Mouse (Mus musculus) thymus, adult 18-20 months (tissue): ENCODE data around the gene Olfr70.

Source experiments
- DNase-seq, 2 experiments: peaks; one replicate each; pipeline ENCODE4 v3.0.0; 2022; ENCODE audit warnings: mixed read lengths in 2 of 2

Olfr70 gene

DNA sequence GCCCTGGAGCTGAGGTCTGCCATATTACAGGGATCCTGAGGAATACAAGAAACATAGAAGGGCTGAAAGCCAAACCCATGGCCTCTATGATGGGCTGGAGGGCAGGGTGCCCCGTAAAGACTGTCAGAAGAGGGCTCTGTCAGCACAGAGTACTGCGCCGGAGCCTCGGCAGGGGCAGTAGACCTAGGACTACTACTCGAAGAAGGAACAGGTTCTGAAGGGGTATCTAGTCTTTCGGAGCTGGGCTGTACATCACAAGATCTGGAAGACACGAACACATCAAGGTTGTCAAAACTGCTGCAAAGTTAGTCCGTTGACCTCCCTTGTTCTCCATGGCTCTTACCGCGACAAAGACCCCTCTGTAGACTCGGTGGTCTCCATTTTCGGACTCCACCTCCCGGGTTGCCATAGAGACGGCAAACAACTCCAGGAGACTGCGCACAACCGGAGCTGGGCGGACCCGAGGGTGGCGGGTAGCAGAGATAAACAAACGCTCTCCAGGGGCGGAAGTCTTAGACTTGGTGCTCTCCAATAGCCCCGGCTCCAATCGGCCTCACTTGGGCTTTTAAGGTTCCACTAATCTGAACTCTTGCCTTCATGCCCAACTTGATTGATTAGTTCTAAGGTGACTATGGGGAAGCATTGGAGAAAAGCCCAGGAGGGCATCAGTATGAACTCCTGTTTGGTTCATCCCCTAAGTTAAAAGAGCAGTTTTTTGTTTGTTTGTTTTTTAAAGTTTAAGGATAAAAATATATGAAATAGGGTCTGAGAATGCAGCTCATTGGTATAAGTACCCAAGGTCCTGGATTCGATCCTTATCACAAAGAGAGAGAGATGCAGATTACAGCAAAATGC lies 47.2 kb downstream of the Olfr70 start, which contains the start of gene Spag8:
Gene Spag8 (minus strand): TSS at position 434 of the 855 bp plus-strand sequence.
- DNase-seq, result peak in 1 of 2 experiments; percentile 30

DNA sequence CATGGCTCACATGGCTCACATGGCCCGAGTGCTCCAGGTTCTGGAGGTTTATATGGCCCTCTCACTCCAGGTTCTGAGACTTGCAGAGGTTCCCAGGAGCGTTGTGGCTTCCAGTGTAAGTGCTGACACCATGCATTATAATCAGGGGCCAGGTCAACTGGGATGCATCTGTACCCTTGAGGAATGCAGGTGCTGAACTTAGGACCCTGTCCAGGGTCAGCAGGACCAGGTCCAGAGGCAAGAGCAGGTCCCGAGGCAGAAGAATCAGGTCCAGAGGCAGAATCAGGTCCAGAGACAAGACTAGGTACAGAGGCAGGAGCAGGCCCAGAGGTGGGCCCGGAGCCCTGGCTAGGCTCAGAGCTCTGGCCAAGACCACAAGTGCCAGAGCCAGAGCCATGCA lies 47.9 kb downstream of the Olfr70 start:
- no peak for DNase-seq

DNA sequence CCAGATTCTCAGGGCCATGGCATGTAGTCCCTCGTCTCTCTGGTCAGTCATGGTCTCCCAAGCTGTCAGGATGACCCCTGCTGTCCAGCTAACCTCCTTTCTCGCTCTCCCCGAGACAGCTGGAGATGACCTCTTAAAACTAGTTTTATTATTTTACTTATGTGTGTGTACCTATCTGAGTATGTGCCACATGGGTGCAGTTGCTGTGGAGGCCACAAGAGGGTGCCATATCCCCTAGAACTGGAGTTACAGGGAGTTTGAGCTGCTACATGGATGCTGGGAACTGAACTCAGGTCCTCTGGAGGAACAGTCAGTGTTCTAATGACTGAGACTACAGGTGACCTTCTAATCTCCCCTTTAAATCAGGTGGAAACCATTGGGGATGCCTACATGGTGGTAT lies 50.8 kb downstream of the Olfr70 start:
- no peak for DNase-seq
